Mouse (Mus musculus) layer of hippocampus, postnatal 10 days (tissue): ENCODE measurements around the gene Gm10318. TPM values are rescaled to one million over a fixed set of nuclear protein-coding genes. Genes with fewer than 3 reads are reported as not detected.

Experiments
- DNase-seq, 2 experiments: peaks; one replicate each; pipeline ENCODE4 v3.0.0; 2021; ENCODE audit warnings: low spot score in 2 of 2
- long read RNA-seq: library from polyadenylated mRNA; stranded (forward); transcript quantifications from one replicate; pipeline ENCODE4 v2.0.0, GENCODE M21; 2023
- total RNA-seq, 2 experiments: library from RNA; stranded (reverse); gene quantifications; 2 replicates each; pipeline ENCODE4 v1.2.3; 2021

Gene Gm10318
- not detected for total RNA-seq
- long read RNA-seq: 0 reads

- no peak for DNase-seq
Observed at GRCm38 (mm10) chr10:77852559-77852958, at the start of gene Gm10318. TSS of gene Gm10318 (plus strand) at chr10:77852859.

GRCm38 (mm10) chr10:77804095-77804494 is 48.6 kb upstream of the Gm10318 start:
- no peak for DNase-seq

GRCm38 (mm10) chr10:77811743-77812142 is 40.9 kb upstream of the Gm10318 start, which contains the start of gene Gm9507:
TSS of gene Gm9507 (minus strand) at chr10:77811843.
- no peak for DNase-seq

GRCm38 (mm10) chr10:77814382-77814781 is 38.3 kb upstream of the Gm10318 start, which contains the start of gene Gm2696:
TSS of gene Gm2696 (plus strand) at chr10:77814682.
- DNase-seq: no peak

GRCm38 (mm10) chr10:77815514-77815913 is 37.1 kb upstream of the Gm10318 start:
- peak; percentile 24 to 37 for DNase-seq

- DNase-seq: no peak
Observed at GRCm38 (mm10) chr10:77818523-77818922, 34.1 kb upstream of the Gm10318 start.

GRCm38 (mm10) chr10:77819203-77819602 is 33.5 kb upstream of the Gm10318 start:
- no peak for DNase-seq

- no peak for DNase-seq
Observed at GRCm38 (mm10) chr10:77826951-77827350, 25.7 kb upstream of the Gm10318 start, which contains the start of gene Krtap10-4. TSS of gene Krtap10-4 (minus strand) at chr10:77827095.

GRCm38 (mm10) chr10:77835647-77836046 is 17.0 kb upstream of the Gm10318 start, which contains the start of gene Krtap10-10:
TSS of gene Krtap10-10 (plus strand) at chr10:77835947.
- no peak for DNase-seq

GRCm38 (mm10) chr10:77839006-77839405 is 13.7 kb upstream of the Gm10318 start:
- no peak for DNase-seq

- DNase-seq: no peak
Observed at GRCm38 (mm10) chr10:77846503-77846902, 6.2 kb upstream of the Gm10318 start, which contains the start of gene Gm36176. TSS of gene Gm36176 (plus strand) at chr10:77846803.

GRCm38 (mm10) chr10:77846961-77847360 is 5.7 kb upstream of the Gm10318 start:
- no peak for DNase-seq

GRCm38 (mm10) chr10:77847538-77847937 is 5.1 kb upstream of the Gm10318 start:
- DNase-seq: no peak

GRCm38 (mm10) chr10:77861675-77862074 is 9.0 kb downstream of the Gm10318 start, which contains the start of gene Gm3285:
TSS of gene Gm3285 (plus strand) at chr10:77861975.
- DNase-seq: no peak

GRCm38 (mm10) chr10:77864067-77864761 is 11.6 kb downstream of the Gm10318 start:
- no peak for DNase-seq

- no peak for DNase-seq
Observed at GRCm38 (mm10) chr10:77864762-77865143, 12.1 kb downstream of the Gm10318 start.

GRCm38 (mm10) chr10:77867546-77867945 is 14.9 kb downstream of the Gm10318 start:
- DNase-seq: no peak

- no peak for DNase-seq
Observed at GRCm38 (mm10) chr10:77869651-77870050, 17.0 kb downstream of the Gm10318 start.

- DNase-seq: peak in 1 of 2 experiments; percentile 41
Observed at GRCm38 (mm10) chr10:77878985-77879384, 26.3 kb downstream of the Gm10318 start.

GRCm38 (mm10) chr10:77880305-77880704 is 27.6 kb downstream of the Gm10318 start:
- DNase-seq: no peak

GRCm38 (mm10) chr10:77882553-77882952 is 29.9 kb downstream of the Gm10318 start:
- DNase-seq: no peak

- DNase-seq: no peak
Observed at GRCm38 (mm10) chr10:77886007-77886747, 33.5 kb downstream of the Gm10318 start.
